Mouse (Mus musculus) mesoderm, embryonic 11.5 days (tissue): Measurements from ENCODE around the gene Jag1.

Experiments
- DNase-seq: peaks from one replicate; pipeline ENCODE4 v3.0.0-alpha.2; 2012; ENCODE audit warnings: low read depth, low spot score

The Jag1 gene

GRCm38 (mm10) chr2:137101074-137101473 is 15.4 kb downstream of the Jag1 start:
- peak; percentile 58 for DNase-seq

- no peak for DNase-seq
These were observed 17.2 kb downstream of the Jag1 start for GRCm38 (mm10) chr2:137099211-137099734.

GRCm38 (mm10) chr2:137098269-137099035 is 18.0 kb downstream of the Jag1 start:
- no peak for DNase-seq

- DNase-seq = no peak
These were observed 19.4 kb downstream of the Jag1 start for GRCm38 (mm10) chr2:137096981-137097460.

- no peak for DNase-seq
These were observed 22.1 kb downstream of the Jag1 start for GRCm38 (mm10) chr2:137094301-137094700.

GRCm38 (mm10) chr2:137093298-137093630 is 23.2 kb downstream of the Jag1 start:
- no peak for DNase-seq

- DNase-seq = no peak
These were observed 23.7 kb downstream of the Jag1 start for GRCm38 (mm10) chr2:137092523-137093297.

- DNase-seq = no peak
These were observed 24.5 kb downstream of the Jag1 start for GRCm38 (mm10) chr2:137091766-137092522.

- DNase-seq = no peak
These were observed 28.7 kb downstream of the Jag1 start for GRCm38 (mm10) chr2:137087705-137088104.

GRCm38 (mm10) chr2:137086621-137087395 is 29.6 kb downstream of the Jag1 start:
- DNase-seq = no peak

GRCm38 (mm10) chr2:137085257-137085656 is 31.2 kb downstream of the Jag1 start:
- no peak for DNase-seq

GRCm38 (mm10) chr2:137082896-137083620 is 33.4 kb downstream of the Jag1 start:
- DNase-seq = no peak

- no peak for DNase-seq
These were observed 35.4 kb downstream of the Jag1 start for GRCm38 (mm10) chr2:137081001-137081400.

- DNase-seq = no peak
These were observed 36.0 kb downstream of the Jag1 start for GRCm38 (mm10) chr2:137080468-137080867.

GRCm38 (mm10) chr2:137079721-137080320 is 36.6 kb downstream of the Jag1 start:
- no peak for DNase-seq

GRCm38 (mm10) chr2:137078771-137079170 is 37.7 kb downstream of the Jag1 start:
- DNase-seq = no peak

- no peak for DNase-seq
These were observed 42.2 kb downstream of the Jag1 start for GRCm38 (mm10) chr2:137074313-137074620.

- DNase-seq = no peak
These were observed 42.8 kb downstream of the Jag1 start for GRCm38 (mm10) chr2:137073473-137074312.

- no peak for DNase-seq
These were observed 48.8 kb downstream of the Jag1 start for GRCm38 (mm10) chr2:137067479-137068110.
